Mouse (Mus musculus) lung, adult 2 months (tissue): ENCODE results near the gene Phf23.

Experiments
- CTCF ChIP-seq: fragments of 200-500 bp; IDR thresholded peaks from 2 replicates; pipeline ENCODE4 v1.5.1; 2011; ENCODE audit warnings: mild to moderate bottlenecking, low read length, control low read depth; ENCODE audit not compliant: insufficient read depth
- POLR2A ChIP-seq: fragments of 200-500 bp; IDR thresholded peaks from 2 replicates; pipeline ENCODE4 v1.6.1; 2011; ENCODE audit warnings: low read depth, mild to moderate bottlenecking, control low read depth, low read length, borderline replicate concordance; ENCODE audit errors: extremely low read depth

GRCm38 (mm10) chr11:70027397-70027796, 31.8 kb downstream of the Phf23 start:
- no peak for TF ChIP-seq POLR2A
- no peak for TF ChIP-seq CTCF
